Mouse (Mus musculus): ENCODE results near the gene Adamts13.

- TF ChIP-seq ETS1 (conservative IDR thresholded peaks at IDR 0.05; ENCODE audit: low read depth, low read length) (no peak; the same call in 1 of the 2 replicates), POLR2A (IDR thresholded peaks at IDR 0.05; ENCODE audit: low read depth, low read length) (no peak), RCOR1 (conservative IDR thresholded peaks at IDR 0.05; ENCODE audit: low read depth, low read length) (0 out of 2 replicates have a peak, but pooled peaks have one; percentile 35), MXI1 (IDR thresholded peaks at IDR 0.05; ENCODE audit: low read depth, low read length) (no peak), NRF1 (IDR thresholded peaks at IDR 0.05; ENCODE audit: low read depth, low read length) (no peak), CTCF (conservative IDR thresholded peaks at IDR 0.05 in 1 of 2, IDR thresholded peaks at IDR 0.05 in 1 of 2; ENCODE audit: low read depth in 2 of 2, low read length in 2 of 2) (no peak), JUND (conservative IDR thresholded peaks at IDR 0.05; ENCODE audit: low read depth, low read length) (no peak; the same call in 1 of the 2 replicates), E2F4 (IDR thresholded peaks at IDR 0.05; ENCODE audit: insufficient replicate concordance, low read depth, low read length) (no peak), MAX (IDR thresholded peaks at IDR 0.05; ENCODE audit: low read length) (no peak), TBP (conservative IDR thresholded peaks at IDR 0.05; ENCODE audit: low read depth, low read length) (no peak), EP300 (IDR thresholded peaks at IDR 0.05; ENCODE audit: low read length) (peak; percentile 77), ZC3H11A (IDR thresholded peaks at IDR 0.05; ENCODE audit: low read depth, low read length) (no peak)
Measured at GRCm38 (mm10) chr2:27028437-27029015, 55.3 kb downstream of the Adamts13 start.

All from CH12.LX (cell line).